Mouse (Mus musculus) liver, embryonic 14.5 days (tissue): ENCODE data around the gene Ssu72.

Experiments
- CTCF ChIP-seq: IDR thresholded peaks from 2 replicates; pipeline ENCODE4 v1.5.1; 2016; ENCODE audit warnings: antibody characterized with exemption, low read depth, control low read depth
- EP300 ChIP-seq: IDR thresholded peaks from 2 replicates; pipeline ENCODE4 v1.6.1; 2016; ENCODE audit warnings: antibody characterized with exemption, low read depth

- TF ChIP-seq CTCF (no peak), EP300 (no peak)
Measured at GRCm38 (mm10) chr4:155694111-155694481, 10.5 kb upstream of the Ssu72 start, which contains the start of gene Fndc10.
